Comparison of ENCODE assay signal across 8 mouse cellular contexts in genomic region chr5:64969861-64970771, GRCm38 (mm10). TPM values are rescaled to one million over a fixed set of nuclear protein-coding genes. Genes with fewer than 3 reads are reported as not detected.
DNase-seq lines count a peak whose midpoint lies in the region; ATAC-seq and TF ChIP-seq lines count a peak whose summit lies in the region.

Gene Fam114a1, plus strand, starts transcription at chr5:64970071.

- TF ChIP-seq EP300 in MEL (IDR thresholded peaks at IDR 0.05; ENCODE audit: low read depth in 1 of 2, low read length in 2 of 2), result no peak

- WGBS in forebrain, postnatal 0 days, result 3% methylated on average over 62 of the region's 68 CpGs
- WGBS in hindbrain, embryonic 11.5 days, result 1% methylated on average over 58 of the region's 68 CpGs

- no peak for TF ChIP-seq RAD21 in MEL (IDR thresholded peaks at IDR 0.05; ENCODE audit: low read depth, low read length)

- peak within 1 kb of the TSS; percentile 74 to 80 for H3K4me3 ChIP-seq in MEL (ENCODE audit: control insufficient read depth in 1 of 2, insufficient read depth in 1 of 2, low read depth in 2 of 2, low read length in 2 of 2)
- peak within 1 kb of the TSS; percentile 54 for H3K4me3 ChIP-seq in forebrain, postnatal 0 days (ENCODE audit: low read depth, low read length)
- peak within 1 kb of the TSS; percentile 60 for H3K4me3 ChIP-seq in hindbrain, embryonic 11.5 days (ENCODE audit: low read depth, low read length)

- no peaks in the 10 kb centered on the region for H3K4me1 ChIP-seq in MEL (ENCODE audit: control insufficient read depth in 1 of 2, insufficient read depth in 2 of 2, low read length in 2 of 2)
- H3K4me1 ChIP-seq in forebrain, postnatal 0 days (ENCODE audit: insufficient read depth), result peaks cover 3% of the 10 kb centered on the region; the same call in 1 of the 2 replicates
- H3K4me1 ChIP-seq in hindbrain, embryonic 11.5 days (replicated peaks; ENCODE audit: control insufficient read depth, insufficient read depth, low read length), result 0 out of 2 replicates have a peak, but pooled peaks cover 2% of the 10 kb centered on the region

- no peaks in the 10 kb centered on the region for H3K9me3 ChIP-seq in MEL (replicated peaks; ENCODE audit: insufficient read depth, low read length)
- no peaks in the 10 kb centered on the region for H3K9me3 ChIP-seq in forebrain, postnatal 0 days (ENCODE audit: low read length)
- H3K9me3 ChIP-seq in hindbrain, embryonic 11.5 days (ENCODE audit: control insufficient read depth, low read length), result no peaks in the 10 kb centered on the region

- TF ChIP-seq CTCF in MEL (IDR thresholded peaks at IDR 0.05 in 2 of 3, conservative IDR thresholded peaks at IDR 0.05 in 1 of 3; ENCODE audit: control insufficient read depth in 1 of 3, insufficient read depth in 1 of 3, low read depth in 2 of 3, low read length in 3 of 3, poor library complexity in 1 of 3, severe bottlenecking in 1 of 3), result no peak
- no peak for TF ChIP-seq CTCF in forebrain, postnatal 0 days (IDR thresholded peaks at IDR 0.05; ENCODE audit: low read depth)

- peaks cover 11 to 12% of the 10 kb centered on the region in 2 experiments for H3K27me3 ChIP-seq in MEL (ENCODE audit: control insufficient read depth in 1 of 2, insufficient read depth in 2 of 2, low read length in 2 of 2)
- no peaks in the 10 kb centered on the region for H3K27me3 ChIP-seq in forebrain, postnatal 0 days (ENCODE audit: insufficient read depth, low read length)
- H3K27me3 ChIP-seq in hindbrain, embryonic 11.5 days (ENCODE audit: control insufficient read depth, insufficient read depth, low read length), result no peaks in the 10 kb centered on the region

- intact Hi-C loops in left cerebral cortex, postnatal 4 days (cut with DNase I), result loop anchor here (10.0 kb wide), 1 partner anchor 85 kb away; no protein-coding TSS in a partner anchor

- H3K36me3 ChIP-seq in MEL (ENCODE audit: control insufficient read depth in 1 of 2, insufficient read depth in 2 of 2, low read length in 2 of 2), result no peaks in the 10 kb centered on the region
- H3K36me3 ChIP-seq in forebrain, postnatal 0 days (ENCODE audit: insufficient read depth), result no peaks in the 10 kb centered on the region
- no peaks in the 10 kb centered on the region for H3K36me3 ChIP-seq in hindbrain, embryonic 11.5 days (ENCODE audit: control insufficient read depth, insufficient read depth, low read length)

- H3K27ac ChIP-seq in MEL (ENCODE audit: control insufficient read depth, low read depth, low read length), result no peak within 1 kb of the TSS
- no peak within 1 kb of the TSS for H3K27ac ChIP-seq in forebrain, postnatal 0 days (ENCODE audit: low read depth, low read length)
- no peak within 1 kb of the TSS for H3K27ac ChIP-seq in hindbrain, embryonic 11.5 days (ENCODE audit: low read depth, low read length)

- no peaks in the 10 kb centered on the region; the same call in 1 of the 2 replicates for H3K79me2 ChIP-seq in MEL (ENCODE audit: control insufficient read depth, insufficient read depth, low read length, poor library complexity)

- peak; percentile 69 for ATAC-seq in forebrain, postnatal 0 days
- peak; percentile 75 for ATAC-seq in hindbrain, embryonic 11.5 days (ENCODE audit: low FRiP score)

- H3K4me2 ChIP-seq in forebrain, postnatal 0 days (ENCODE audit: low read depth), result peak within 1 kb of the TSS; percentile 98
- peak within 1 kb of the TSS; percentile 94 for H3K4me2 ChIP-seq in hindbrain, embryonic 11.5 days (replicated peaks; ENCODE audit: low read depth, low read length)

- peak within 1 kb of the TSS; percentile 63 for H3K9ac ChIP-seq in MEL (ENCODE audit: control insufficient read depth, low read depth, low read length, poor library complexity, severe bottlenecking)
- peak within 1 kb of the TSS; percentile 44 for H3K9ac ChIP-seq in forebrain, postnatal 0 days
- peak within 1 kb of the TSS; percentile 70 for H3K9ac ChIP-seq in hindbrain, embryonic 11.5 days (ENCODE audit: low read depth, low read length)

- TF ChIP-seq POLR2A in MEL (IDR thresholded peaks at IDR 0.05; ENCODE audit: control insufficient read depth in 1 of 2, insufficient read depth in 1 of 2, low read depth in 1 of 2, low read length in 2 of 2, poor library complexity in 1 of 2), result no peak

- peak; percentile 38 for DNase-seq in MEL (ENCODE audit: low read depth, low spot score)
- DNase-seq in brain, adult 2 months (ENCODE audit: low read depth, low spot score), result peak; percentile 19
- peak; percentile 31 for DNase-seq in forebrain, postnatal 0 days
- DNase-seq in hindbrain, embryonic 11.5 days (ENCODE audit: low spot score), result peak; percentile 70
- peak; percentile 37 for DNase-seq in left cerebral cortex, postnatal 4 days
- DNase-seq in mesoderm, embryonic 11.5 days (ENCODE audit: low read depth, low spot score), result peak; percentile 55
- peak; percentile 3 to 7 for DNase-seq in right cerebral cortex, postnatal 36 days (ENCODE audit: low spot score in 2 of 2)
- DNase-seq in yolk sac, embryonic 10.5 days (ENCODE audit: low spot score), result peak; percentile 80

TF ChIP-seq in MEL, 35 proteins besides CTCF, POLR2A, EP300 and RAD21:
- TF ChIP-seq ETS1 (IDR thresholded peaks at IDR 0.05; ENCODE audit: low read depth, low read length) (no peak), MAFK (IDR thresholded peaks at IDR 0.05; ENCODE audit: borderline replicate concordance, low read depth, low read length) (no peak)
TF ChIP-seq in MEL: peak in this region for 0.

RNA-seq across cellular contexts. Expression of gene Fam114a1, which starts in this region (rescaled TPM):
- total RNA-seq in MEL (2012; rRNA removed), result not detected in 2 replicates
- under 1 TPM in 1 of 2 experiments, not detected in 1; 0.08 TPM for polyA plus RNA-seq in MEL (2012; ENCODE audit: insufficient read depth in 1 of 2, insufficient read length in 2 of 2, low read depth in 1 of 2, low replicate concordance in 2 of 2, missing spikeins in 1 of 2)
- total RNA-seq in forebrain, postnatal 0 days (2014; rRNA removed), result 3.8 and 6.1 TPM in 2 replicates
- 4.6 and 5.1 TPM in 2 replicates for polyA plus RNA-seq in forebrain, postnatal 0 days (2015; fragmentation: Nextera tagmentation; extraction: Ambion mirVana)
- 18.0 and 21.8 TPM in 2 replicates for polyA plus RNA-seq in hindbrain, embryonic 11.5 days (2014; fragmentation: Nextera tagmentation; extraction: Ambion mirVana)
- total RNA-seq in left cerebral cortex, postnatal 4 days (2021), result 1 to 10 TPM; 4.5 to 5.1 TPM

Comparison
In these comparisons a context has a peak if more than half of its experiments do, and no peak if none do; other contexts are left out.
1. Peak in DNase-seq, H3K4me3 ChIP-seq and H3K9ac ChIP-seq in MEL; RNA of the gene not detected or under 1 TPM.
2. DNase-seq: peak in every context shown above with its lines; median percentile 80 in yolk sac, embryonic 10.5 days; 70 in hindbrain, embryonic 11.5 days; 55 in mesoderm, embryonic 11.5 days; 38 in MEL; 37 in left cerebral cortex, postnatal 4 days; 31 in forebrain, postnatal 0 days; 19 in brain, adult 2 months; 5 in right cerebral cortex, postnatal 36 days.